Mouse (Mus musculus): ENCODE results near the gene Abcc1. TPM values are rescaled to one million over a fixed set of nuclear protein-coding genes. Genes with fewer than 3 reads are reported as not detected.

The Abcc1 gene
- polyA plus RNA-seq, 1 experiment: 48.5 TPM

- no peak for DNase-seq (ENCODE audit: low read depth)
Observed at GRCm38 (mm10) chr16:14501649-14502360, 140.4 kb downstream of the Abcc1 start.

GRCm38 (mm10) chr16:14506461-14506860 lies 145.1 kb downstream of the Abcc1 start:
- no peak for DNase-seq (ENCODE audit: low read depth)

Other genes with a start within 250 kb of the Abcc1 start
- 38.8 and 40.1 TPM in 2 replicates for gene Nde1, start 198.3 kb upstream of the Abcc1 start, polyA plus RNA-seq (2012; rRNA removed)
- 15.0 and 15.6 TPM in 2 replicates for gene Marf1, start 198.2 kb upstream of the Abcc1 start, polyA plus RNA-seq (2012; rRNA removed)
- 119 and 132 TPM in 2 replicates for gene Myh11, start 70.2 kb upstream of the Abcc1 start, polyA plus RNA-seq (2012; rRNA removed)
- gene Fopnl, start 44.2 kb upstream of the Abcc1 start, polyA plus RNA-seq (2012; rRNA removed): 56.3 and 73.7 TPM in 2 replicates
- not detected in 2 replicates for gene A630010A05Rik, start 200.8 kb downstream of the Abcc1 start, polyA plus RNA-seq (2012; rRNA removed)

Measured in gonadal fat pad, adult 2 months (tissue).